Mouse (Mus musculus) right cerebral cortex, postnatal 14 days (tissue): Measurements from ENCODE around the gene Clic5.

Experiments
- DNase-seq: peaks from one replicate; pipeline ENCODE4 v3.0.0; 2022

The Clic5 gene

DNA sequence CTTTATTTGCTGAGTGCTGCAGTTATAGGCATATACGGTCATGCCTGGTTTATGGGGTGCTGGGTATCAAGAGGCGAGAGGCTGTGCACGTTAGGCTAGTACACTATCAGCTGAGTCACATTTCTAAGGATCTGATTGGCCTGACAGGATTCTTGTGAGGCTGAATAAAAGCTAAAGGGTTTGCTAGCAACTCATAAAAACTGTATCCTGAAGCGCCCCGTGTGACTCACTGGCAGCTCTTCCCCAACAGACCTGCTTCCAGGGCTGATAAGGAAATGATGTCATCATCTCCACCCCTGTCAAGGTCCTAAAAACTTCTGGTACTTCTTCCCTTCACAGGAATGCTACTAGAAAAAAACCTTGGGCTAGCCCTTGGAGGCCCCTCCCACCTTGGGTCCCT is 14.6 kb downstream of the Clic5 start:
- no peak for DNase-seq

DNA sequence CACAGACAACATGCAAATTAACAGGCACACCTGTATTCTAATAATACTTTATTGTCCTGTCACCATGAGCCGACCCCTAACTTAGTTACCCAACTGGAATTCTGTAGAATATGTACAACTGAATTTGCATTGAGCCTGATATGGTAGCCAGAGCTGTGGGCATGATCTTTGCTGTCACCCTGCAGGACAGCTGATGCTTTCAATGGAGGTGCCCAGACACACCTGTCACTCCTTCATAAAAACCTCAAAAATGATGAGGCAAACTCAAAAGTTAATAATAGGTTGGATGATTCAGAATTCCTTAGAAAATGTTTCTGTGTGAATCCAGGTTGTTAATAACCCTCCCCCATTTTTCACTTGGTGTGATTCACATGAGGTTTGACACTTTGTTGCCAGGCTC is 16.4 kb downstream of the Clic5 start:
- DNase-seq = no peak

- no peak for DNase-seq
Observed at GRCm38 (mm10) chr17:44205562-44205961, 17.2 kb downstream of the Clic5 start.

- DNase-seq = no peak
Observed at GRCm38 (mm10) chr17:44208900-44209299, 20.5 kb downstream of the Clic5 start.

DNA sequence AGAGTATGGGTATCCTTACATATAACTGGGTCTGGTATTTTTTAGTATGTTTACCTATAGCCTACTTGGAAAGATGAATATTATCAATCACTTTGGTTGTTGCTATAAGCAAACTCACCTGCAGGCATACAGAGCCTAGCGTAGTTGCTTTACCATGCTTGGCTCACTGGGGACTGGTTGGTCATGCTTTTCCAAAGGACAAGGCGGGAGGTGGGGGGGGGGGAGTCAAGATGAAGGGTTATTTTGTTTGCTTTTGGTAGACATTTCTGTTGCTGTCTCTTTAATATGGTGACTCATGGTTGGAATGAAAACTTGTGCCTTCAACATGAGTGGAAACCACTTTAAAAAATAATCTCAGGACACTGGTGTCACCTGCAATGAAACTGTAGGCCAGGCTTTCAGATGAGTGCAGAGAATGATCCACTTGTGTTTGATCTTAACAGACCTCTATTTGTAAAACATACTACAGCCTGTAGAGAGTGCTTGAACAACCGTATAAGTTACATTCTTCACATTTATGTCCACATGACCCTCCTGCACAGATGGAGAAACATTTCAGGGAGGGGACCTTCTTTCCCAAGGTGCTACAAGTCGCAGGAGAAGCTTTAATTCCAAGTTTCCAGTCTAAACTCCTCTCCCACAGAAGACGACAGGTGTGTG is 24.7 kb downstream of the Clic5 start:
- DNase-seq = no peak

- DNase-seq = no peak
Observed at GRCm38 (mm10) chr17:44215196-44215799, 26.9 kb downstream of the Clic5 start.

GRCm38 (mm10) chr17:44217185-44217584 is 28.8 kb downstream of the Clic5 start:
- no peak for DNase-seq

- DNase-seq = no peak
Observed at GRCm38 (mm10) chr17:44219943-44220342, 31.6 kb downstream of the Clic5 start.

- DNase-seq = no peak
Observed at GRCm38 (mm10) chr17:44228428-44228827, 40.0 kb downstream of the Clic5 start.

DNA sequence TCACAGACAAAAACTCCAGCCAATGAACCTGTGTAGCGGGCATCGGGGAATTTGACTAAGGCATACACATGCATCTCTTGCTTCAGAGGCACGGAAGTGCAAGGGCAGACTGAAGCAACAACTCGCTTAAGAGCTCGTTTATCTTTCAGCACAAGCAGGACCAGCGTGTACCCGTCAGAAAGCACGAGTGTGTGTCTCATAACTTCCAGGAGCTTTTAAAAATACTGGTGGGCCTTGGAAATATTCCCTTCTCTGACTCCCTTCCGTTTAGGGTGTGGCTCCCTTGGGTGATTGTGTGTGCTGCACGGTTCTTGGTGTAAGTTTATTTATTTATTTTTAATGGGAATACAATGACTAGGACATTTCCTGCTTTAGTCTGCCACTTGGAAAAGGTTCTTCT is 41.7 kb downstream of the Clic5 start:
- no peak for DNase-seq

DNA sequence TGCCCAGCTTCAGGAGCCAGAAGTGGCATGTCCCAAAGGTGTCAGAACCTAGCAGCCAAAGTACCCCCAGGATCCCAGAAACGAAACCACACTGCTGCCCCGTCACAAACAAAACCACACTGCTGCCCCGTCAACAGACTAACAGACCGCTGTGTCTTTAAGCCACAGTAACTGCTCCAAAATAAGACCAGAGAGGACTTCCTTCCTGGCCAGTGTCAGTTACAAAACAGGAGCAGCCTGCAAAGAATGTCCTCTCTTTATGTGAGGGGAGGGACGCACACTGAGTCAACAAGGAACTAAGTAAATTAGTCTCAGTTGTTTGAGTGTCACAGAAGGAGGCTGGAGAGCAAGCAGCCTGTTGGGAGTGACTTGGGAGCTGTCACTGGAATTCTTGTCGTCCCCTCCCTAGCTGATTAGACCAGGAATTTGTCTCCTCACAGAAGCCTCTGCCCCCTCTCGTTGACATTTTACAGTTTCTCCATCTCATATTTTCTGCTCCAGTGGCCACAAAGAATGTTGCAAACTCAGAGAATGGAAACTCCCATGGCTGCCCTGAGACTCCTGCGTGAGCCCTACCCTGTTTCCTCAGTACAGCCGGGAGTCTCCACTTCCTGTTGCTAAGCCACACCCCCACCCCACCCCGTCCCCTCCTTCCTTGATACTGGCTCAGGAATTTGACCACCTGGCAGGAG is 50.8 kb downstream of the Clic5 start:
- DNase-seq = no peak

DNA sequence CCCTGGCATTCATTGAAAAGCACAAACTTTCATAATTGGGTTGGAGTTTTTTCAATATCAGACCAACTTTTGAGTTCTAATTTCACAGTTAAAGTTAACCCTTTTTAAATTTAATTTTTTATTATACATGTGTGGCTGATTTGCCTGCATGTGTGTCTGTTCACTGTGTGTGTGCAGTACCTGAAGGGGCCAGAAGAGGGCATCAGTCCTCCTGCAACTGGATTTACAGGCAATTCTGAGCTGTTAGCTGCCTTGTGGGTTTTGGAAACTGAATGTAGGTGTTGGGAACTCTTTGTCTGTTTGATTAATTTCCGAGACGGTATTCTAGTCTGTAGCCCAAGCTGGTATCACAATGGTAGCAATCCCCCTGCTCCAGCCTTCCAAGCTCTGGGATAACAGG is 52.4 kb downstream of the Clic5 start:
- no peak for DNase-seq

DNA sequence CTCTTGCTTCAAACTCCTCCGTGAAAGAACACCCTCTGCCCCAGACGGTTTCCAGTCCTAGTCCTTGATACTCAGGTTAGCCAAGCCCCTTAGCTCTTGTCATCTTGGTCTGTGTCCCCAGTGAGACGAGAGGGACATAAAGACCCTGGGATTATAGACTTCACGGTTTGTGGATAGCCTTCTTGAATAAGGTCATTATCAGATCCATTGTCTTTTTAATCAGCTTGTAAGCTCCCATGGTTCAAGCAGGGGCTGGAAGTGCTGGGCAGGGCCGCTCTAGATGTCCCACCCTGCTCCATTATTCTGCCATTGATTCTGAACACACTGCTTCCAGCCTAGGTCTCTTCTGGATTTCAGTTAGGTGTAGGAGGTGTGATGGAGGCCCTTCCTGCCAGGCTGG is 55.7 kb downstream of the Clic5 start:
- no peak for DNase-seq

DNA sequence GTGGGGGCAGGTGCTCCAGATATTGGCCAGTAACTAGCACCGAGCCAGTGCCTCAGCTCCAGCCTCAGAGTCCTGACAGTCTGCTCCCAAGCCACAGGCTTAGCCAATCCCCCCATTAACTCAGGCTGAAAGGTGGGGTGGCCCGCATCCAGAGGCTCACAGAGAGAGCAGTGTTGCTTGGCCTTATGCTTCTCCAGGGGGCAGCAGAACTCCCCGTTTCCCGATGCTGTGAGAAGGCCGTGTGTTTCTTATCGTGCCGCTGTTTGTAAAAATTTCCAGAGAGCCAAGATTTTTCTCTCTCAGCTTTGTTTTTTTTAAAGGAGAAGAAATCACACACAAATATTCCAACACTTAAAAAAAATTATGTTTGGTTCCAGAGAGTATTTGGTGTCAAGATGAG is 56.2 kb downstream of the Clic5 start:
- DNase-seq = no peak

DNA sequence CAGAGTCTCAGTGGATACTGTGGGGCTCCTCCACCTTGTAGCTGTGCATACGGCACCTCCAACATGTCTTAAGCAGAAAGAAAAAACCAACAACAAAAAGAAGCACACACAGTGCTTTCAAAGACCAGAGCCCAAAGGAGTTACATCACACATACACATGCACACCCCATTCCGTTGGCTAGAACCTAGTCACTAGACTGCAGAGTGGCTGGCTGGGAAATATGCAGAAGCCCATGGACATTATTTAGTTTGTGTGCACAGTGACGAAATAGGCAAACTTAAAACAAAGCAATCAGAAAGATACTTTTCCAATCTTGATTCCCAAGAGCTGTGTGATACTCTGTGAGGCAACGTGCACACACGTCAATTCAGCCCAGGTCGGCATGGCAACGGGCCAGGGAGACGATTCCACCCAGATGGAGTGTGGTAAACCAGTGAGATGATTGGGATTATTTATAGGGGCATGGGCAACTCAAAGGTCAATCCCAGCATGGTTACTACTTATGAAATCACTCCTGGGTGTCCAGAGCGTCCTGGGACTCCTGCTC is 57.8 kb downstream of the Clic5 start:
- no peak for DNase-seq

- DNase-seq = no peak
Observed at GRCm38 (mm10) chr17:44249544-44249943, 61.2 kb downstream of the Clic5 start.

DNA sequence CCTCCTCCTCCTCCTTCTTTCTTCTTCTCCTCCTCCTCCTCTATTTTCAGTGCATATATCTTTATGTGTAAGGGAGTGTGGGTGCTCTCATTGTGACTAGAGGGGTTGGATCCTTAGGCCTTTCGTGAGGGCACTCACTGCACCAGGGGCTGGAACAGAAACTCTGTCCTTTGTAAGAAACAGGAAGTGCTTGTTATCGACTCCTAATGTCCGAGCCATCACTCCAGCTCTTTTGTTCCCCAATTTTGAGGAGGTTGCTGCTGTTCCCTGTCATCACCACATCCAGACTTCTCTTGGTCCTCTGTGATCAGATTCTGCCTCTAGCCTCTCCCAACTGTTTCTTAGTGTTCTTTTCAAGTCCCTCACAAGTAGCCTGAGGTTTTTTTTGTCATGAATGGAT is 64.3 kb downstream of the Clic5 start:
- no peak for DNase-seq

DNA sequence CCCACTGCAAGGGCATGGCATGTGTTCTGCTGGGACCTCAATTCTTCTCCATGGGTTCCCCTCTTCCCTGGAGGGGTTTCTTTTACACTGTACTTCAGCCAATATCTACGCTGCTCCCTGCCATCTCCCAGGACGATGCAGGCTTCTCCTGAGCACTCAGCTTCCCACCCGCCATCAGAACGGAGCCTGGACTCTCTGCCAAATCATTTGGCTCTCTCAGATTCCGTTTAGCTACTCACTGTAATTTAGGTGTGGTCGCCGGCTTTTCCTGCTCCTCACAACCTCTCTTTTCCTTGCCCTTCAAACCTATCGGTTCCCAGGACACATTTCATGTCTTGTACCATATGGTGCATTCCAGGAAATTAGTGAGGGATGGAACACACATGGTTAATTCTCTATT is 66.3 kb downstream of the Clic5 start:
- DNase-seq = no peak

DNA sequence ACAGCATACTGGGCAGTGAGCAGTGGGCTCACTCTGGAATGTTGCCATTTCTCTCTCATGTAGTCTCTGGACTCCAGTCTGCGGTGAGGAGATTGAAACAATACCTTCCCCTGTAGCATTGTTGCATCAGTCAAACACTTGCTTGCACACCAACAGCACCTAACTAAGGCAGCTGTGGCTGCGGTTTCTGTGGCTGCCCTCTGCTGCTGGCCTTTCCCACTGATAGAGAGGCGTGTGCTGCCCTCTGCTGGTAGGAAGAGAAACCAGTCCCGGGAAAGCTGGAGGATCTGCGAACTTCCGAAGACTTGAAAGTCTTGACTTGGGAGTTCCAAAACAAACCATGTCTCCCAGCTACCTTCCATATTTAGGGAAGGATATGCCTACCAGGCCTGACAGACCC is 68.2 kb downstream of the Clic5 start:
- DNase-seq = peak; percentile 69

- DNase-seq = no peak
Observed at GRCm38 (mm10) chr17:44259245-44259644, 70.9 kb downstream of the Clic5 start.

DNA sequence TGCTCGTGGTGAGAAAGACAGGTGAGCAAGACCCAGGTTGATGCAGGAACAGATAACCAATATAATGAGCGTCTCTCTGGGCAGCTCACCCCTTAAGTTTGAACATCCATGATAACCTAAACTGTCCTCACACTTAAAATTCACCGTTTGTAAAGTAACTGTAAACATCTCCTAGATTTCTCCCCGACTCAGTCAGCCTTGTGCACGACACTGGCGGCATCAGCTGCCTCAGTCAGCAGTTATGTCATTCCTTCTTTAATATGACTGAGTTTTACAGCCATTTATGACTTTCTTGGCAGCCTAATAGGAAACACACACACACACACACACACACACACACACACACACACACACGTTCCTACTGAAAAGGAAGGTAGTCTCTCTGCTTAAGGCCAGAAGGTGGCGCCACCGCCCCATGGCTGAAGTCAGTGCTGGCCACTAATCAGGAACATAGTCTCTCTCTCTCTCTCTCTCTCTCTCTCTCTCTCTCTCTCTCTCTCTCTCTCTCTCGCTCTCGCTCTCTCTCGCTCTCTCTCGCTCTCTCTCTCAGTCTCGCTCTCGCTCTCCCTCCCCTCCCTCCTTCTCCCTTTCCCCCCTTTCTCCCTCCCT is 73.3 kb downstream of the Clic5 start:
- peak; percentile 76 for DNase-seq

DNA sequence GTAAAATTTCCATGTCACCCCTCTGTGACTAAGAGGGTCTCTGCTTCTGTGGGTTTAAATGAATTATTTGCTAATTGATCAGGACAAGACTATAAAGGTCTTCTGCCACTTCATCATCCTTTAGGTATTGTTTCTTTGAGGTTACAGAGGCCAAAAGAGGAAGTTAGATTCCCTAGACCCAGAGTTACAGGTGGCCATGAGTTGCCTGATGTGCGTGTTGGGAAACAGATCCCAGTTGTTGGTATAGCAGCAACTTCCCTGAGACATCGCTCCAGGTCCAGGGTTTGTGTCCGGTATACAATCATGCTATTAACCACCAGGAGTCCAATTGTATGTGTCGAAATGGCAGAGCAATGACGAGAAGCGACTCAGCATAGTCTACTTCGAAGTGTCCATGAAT is 81.7 kb downstream of the Clic5 start:
- DNase-seq = no peak

DNA sequence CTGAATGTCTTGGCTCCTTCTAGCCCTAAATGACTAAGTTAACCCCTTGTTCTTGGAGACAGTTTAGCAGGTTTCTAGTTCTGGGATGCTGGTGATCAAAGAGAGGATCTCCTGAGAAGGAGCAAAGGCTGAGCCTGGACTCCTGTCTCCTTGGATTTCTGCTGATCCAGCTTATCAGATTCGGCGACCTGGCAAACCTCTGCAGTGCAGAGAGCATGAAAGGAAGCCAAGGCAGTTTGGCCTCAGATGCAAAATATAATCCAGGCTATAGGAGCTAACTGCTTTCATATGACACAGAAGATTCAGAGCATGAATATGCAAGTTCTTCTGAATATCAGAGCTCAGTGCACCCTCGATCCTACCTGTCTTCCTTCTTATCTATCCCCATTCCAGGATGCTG is 83.0 kb downstream of the Clic5 start:
- DNase-seq = no peak

GRCm38 (mm10) chr17:44274804-44275203 is 86.4 kb downstream of the Clic5 start:
- no peak for DNase-seq
